Mouse (Mus musculus) gastrocnemius, adult 18-20 months (tissue): ENCODE data around the gene Alg1. TPM values are rescaled to one million over a fixed set of nuclear protein-coding genes. Genes with fewer than 3 reads are reported as not detected.
A peak's percentile ranks its signal among the peaks of the same experiment; 100 is the strongest.
"Not testable (repeated sequence)": the region's sequence is repeated elsewhere in the genome, so short reads cannot be mapped to it uniquely, and the experiment has no call there.

Source experiments
- DNase-seq: peaks from one replicate; pipeline ENCODE4 v3.0.0; 2021; ENCODE audit warnings: low spot score
- long read RNA-seq, 2 experiments: library from polyadenylated mRNA; stranded (forward); transcript quantifications; one replicate each; pipeline ENCODE4 v2.0.0; 2021
- total RNA-seq, 2 experiments: library from RNA; stranded (reverse); gene quantifications; 2 replicates each; pipeline ENCODE4 v1.2.3; 2021

Gene Alg1
- 10 to 100 TPM in 1 of 2 experiments, 1 to 10 TPM in 1; 8.8 to 10.7 TPM for total RNA-seq
- long read RNA-seq, experiment 1, transcript Alg1-202 (13 exons, 1,755 nt) = major isoform, 16 of 23 reads
- long read RNA-seq, experiment 1, partial matches to known transcripts = 3 of 23 reads
- long read RNA-seq, experiment 1, other reads (novel, unspliced or antisense) = 4 of 23 reads
- long read RNA-seq, experiment 2, transcript Alg1-202 (13 exons, 1,755 nt) = major isoform, 18 of 23 reads
- long read RNA-seq, experiment 2, partial matches to known transcripts = 0 of 23 reads
- long read RNA-seq, experiment 2, other reads (novel, unspliced or antisense) = 5 of 23 reads

DNA sequence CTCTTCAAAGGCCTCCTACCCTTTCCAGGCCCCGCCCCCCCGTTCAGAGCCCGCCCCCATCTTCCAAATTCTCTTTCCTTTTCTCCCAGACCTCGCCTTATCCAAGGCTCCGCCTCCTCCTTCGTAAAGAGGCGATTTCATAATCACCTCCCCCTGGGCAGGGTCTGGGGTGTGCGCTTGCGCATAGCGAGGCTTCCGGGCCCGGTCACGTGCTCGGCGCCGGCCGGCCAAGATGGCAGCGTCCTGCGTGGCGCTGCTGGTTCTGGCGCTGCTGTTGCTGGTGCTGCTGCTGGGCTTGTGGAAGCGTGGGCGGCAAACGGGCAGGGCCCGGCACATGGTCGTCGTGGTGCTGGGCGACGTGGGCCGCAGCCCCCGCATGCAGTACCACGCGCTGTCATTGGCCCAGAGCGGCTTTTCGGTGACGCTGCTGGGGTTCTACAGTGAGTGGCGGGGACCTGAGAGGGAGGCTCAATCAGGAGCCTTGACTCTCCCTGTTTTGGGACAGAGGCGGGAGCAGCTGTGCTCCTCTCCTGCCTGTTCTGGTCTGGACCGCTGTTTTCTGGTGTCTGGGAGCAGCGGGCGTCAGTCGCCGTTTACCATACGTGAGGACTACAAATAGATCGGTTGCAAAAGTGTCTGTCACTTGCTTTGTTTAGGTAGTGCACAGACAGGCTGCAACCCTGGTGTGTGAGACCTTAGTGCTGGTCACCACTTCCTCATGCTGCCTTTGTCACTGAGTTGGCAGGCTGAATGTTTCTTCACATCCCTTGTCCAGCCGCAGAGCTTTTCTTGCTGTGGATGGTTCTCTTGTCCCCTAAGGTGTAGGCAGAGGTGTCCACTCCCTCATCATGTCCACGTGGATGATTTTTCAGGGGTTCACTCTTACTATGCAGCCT is at the start of gene Alg1:
Gene Alg1, plus strand, starts transcription at position 204 of the 896 bp plus-strand sequence.
- DNase-seq = peak; percentile 95

DNA sequence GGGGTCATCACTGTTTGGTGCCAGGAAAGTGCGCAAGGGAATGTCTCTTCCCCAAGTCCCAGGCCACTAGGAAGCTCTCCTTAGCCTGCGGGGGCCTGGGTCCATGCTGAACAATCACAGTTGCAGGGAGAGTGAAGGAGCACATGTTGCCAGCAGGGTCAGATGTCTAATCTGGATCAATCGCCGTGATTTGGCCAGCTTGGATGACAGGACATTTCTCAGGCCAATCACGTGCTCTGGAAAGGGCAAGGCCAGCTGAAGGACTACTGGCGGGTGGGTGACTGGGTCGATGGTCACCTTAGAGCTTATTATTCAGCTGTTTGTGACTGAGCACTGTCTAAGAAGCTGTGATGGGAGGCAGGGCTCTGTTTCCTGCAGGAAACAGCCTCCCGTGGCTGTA is 49.3 kb upstream of the Alg1 start:
- DNase-seq = no peak

DNA sequence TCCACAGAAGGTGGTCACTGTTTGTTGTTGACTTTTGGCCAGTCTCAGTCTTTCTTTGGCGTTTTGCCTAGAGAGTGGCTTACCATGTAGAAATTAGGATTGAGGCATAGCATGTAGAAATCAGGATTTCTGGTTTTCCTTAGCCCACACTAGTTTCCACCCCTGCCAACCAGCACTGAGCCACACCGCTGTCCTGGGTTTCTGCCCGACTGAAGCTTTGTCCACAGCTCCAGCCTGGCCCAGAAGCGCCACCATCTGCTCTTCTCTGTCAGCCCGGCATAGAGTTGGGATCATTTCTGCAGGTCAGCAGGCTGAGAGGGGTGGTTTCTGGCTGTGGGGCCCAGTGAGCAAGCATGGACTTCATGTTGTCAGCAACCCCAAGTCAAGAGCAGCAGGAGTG is 48.5 kb upstream of the Alg1 start:
- DNase-seq = no peak

- DNase-seq = peak; percentile 58
Observed at GRCm38 (mm10) chr16:5185691-5186090, 47.7 kb upstream of the Alg1 start.

- peak; percentile 67 for DNase-seq
Observed at GRCm38 (mm10) chr16:5186234-5186633, 47.2 kb upstream of the Alg1 start.

DNA sequence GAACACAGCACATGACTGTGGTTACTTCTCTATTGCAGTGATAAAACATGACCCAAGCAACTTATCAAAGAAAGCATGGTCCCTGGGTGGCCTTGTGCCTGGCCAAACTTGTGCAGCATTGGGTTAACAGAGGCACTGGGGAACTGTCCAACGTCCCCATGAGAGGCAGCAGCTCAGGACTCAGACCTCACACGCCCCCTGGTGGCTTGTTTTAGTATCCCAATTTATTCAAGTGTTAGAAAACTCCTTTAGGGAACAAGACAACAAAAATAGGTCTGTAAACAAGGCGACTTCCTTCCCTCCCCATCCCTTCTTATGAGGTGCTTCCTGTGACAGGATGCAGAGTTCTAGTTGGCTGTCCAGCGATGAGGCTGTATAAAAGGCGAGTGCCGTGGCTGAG is 38.3 kb upstream of the Alg1 start:
- peak; percentile 69 for DNase-seq

- DNase-seq = peak; percentile 49
Observed at GRCm38 (mm10) chr16:5202681-5203080, 30.7 kb upstream of the Alg1 start.

DNA sequence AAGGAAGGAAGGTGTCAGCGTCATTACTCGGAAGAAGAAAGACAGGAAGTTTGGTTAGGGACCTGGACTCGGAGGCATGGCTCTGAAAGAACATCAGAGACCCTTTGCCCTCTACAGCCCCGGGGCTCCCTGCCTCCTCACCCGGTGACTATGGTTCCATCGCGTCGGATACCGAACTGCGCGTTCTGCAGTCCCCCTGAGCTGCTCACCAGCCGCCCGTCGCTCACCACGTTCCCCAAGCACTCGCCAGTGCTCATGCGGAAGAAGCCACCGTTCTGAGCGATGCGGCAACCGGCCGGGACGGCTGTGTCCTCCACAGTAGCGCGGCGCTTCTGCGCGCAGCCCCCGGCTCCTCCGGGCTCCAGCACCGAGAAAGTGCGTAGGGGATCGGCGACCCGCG is 30.2 kb upstream of the Alg1 start:
- DNase-seq = no peak

- peak; percentile 79 for DNase-seq
Observed at GRCm38 (mm10) chr16:5203668-5204433, 29.6 kb upstream of the Alg1 start, which contains the start of gene Nagpa. Nagpa (minus strand) TSS chr16:5204012.

DNA sequence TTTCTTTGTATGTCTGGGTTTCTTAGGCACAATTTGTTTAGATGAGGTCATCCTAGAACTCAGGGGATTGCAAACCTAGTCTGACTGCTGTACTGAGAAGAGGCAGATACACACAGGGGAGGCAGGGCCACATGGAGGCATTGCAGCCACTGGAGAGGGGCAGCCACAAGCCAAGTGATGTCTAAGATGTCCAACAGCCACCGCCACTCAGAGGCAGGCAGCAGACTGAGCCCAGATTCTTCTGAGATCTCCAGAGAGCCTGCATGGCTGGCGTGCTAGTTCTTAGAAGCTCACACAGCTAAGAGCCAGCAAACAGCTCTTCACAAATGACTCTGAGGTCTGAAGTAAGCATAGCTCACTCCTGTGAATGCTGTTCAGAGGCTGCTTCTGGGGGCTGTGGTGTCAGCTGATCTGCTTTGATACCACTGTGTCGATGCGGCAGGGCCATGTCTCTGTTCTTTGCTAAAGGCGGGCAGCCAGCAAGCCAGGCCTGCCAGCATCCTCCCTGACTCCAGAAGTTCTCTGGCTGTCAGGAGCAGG is 27.9 kb upstream of the Alg1 start:
- no peak for DNase-seq

- DNase-seq = no peak
Observed at GRCm38 (mm10) chr16:5206051-5206450, 27.4 kb upstream of the Alg1 start.

- no peak for DNase-seq
Observed at GRCm38 (mm10) chr16:5210365-5210764, 23.1 kb upstream of the Alg1 start.

DNA sequence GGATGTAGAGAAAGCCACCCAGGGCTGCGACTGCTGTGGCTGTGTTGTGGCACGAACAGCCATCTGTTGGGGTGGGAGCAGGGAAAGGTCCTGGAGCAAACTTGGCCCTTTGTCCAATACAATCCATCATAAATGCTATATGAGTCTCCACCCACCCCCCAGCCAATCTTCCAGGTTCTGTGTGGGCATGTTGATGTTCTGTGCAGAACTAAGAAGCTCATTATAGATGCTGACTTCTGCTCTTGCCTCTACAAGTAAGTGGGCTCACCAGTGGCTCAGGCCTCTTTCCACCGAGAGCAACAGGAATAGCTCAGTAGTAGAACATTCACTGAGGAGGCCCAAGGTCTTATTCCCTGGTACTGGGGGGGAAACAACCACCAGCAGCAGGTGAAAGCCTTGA is 21.3 kb upstream of the Alg1 start:
- no peak for DNase-seq

DNA sequence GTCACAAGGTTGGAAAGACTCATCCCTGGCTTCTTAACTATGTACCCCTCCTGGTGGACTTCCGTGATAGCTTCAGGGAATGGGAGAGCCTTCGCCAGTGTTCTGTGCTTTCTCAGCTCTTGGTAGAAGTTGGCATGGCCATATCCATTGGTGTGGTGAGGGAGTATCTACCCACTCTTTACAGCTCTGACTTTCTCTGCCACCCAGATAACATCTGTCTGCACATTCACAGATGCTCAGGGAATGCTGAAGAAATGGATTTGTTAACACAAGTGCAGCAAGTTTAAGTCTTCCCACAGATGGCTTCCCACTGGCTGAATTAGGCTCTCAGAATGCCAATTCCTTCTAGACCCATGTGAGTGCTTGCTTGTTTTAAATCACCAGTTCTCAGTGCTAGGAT is 19.3 kb upstream of the Alg1 start:
- no peak for DNase-seq

DNA sequence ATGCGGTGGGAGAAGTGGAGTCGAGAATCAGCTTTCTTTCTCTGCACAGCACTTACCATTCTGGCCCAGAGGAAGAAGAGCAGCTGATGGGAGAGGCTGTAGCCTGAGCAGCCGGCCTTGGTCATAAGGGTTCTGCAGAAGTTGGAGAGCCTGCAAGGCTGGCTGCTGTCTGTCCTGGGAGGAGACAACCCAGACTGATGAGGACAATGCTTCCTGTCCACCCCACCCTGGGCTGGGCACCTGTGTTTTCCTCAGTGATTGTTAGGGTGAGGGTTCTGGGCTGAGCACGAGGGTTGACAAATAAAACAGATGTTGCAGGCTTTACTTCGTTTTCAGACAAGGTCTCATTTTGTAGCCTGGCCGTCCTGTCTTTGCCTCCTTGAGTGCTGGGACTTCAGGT is 16.7 kb upstream of the Alg1 start:
- DNase-seq = no peak

DNA sequence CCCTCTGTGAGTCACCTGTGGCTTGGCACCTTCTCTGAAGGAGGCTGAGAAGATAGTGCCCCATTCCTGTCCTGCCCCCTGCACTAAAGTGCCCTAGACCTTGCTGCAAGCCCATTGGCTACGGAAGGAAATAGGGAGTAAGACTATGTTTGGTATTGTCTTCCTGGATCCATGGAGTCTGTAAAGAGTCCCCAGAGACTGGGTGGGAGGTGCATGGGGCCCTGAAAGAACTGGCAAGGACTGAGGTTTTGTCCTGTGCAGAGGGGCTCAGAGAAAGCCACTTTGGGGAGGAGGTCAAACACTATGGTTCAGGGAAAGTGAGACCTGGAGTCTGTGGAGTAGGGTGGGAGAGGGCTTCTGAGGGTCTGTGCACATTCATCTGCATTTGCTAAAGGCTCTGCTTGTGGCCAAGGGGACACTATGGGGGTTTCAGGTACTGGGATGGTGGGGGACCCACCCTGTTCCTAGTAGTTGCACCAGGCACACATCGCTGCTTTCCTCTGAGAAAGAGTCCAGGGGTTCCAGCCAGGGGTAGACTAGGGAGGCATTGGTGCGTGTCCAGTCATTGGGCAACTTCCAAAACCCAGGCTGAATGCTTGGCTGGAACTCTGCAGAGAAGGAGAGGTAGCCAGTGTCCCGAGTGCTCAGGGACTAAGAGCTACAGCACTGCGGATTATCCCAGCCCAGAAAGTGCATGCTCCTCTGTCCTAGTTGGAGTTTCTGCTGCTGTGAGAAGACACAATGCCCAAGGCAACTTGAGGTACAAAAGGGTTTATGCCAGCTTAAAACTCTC is 15.9 kb upstream of the Alg1 start:
- DNase-seq = no peak

- DNase-seq = no peak
Observed at GRCm38 (mm10) chr16:5221403-5221802, 12.0 kb upstream of the Alg1 start.

GRCm38 (mm10) chr16:5222140-5222539 is 11.3 kb upstream of the Alg1 start, which contains the start of gene AU021092:
AU021092 (minus strand) TSS chr16:5222299.
- no peak for DNase-seq

GRCm38 (mm10) chr16:5226534-5226933 is 6.9 kb upstream of the Alg1 start:
- DNase-seq = not testable (repeated sequence)

- not testable (repeated sequence) for DNase-seq
Observed at GRCm38 (mm10) chr16:5227501-5227900, 5.9 kb upstream of the Alg1 start.

- DNase-seq = not testable (repeated sequence)
Observed at GRCm38 (mm10) chr16:5228103-5228502, 5.3 kb upstream of the Alg1 start.
